Mouse (Mus musculus): ENCODE data around the gene Fermt1.

Fermt1 gene

DNA sequence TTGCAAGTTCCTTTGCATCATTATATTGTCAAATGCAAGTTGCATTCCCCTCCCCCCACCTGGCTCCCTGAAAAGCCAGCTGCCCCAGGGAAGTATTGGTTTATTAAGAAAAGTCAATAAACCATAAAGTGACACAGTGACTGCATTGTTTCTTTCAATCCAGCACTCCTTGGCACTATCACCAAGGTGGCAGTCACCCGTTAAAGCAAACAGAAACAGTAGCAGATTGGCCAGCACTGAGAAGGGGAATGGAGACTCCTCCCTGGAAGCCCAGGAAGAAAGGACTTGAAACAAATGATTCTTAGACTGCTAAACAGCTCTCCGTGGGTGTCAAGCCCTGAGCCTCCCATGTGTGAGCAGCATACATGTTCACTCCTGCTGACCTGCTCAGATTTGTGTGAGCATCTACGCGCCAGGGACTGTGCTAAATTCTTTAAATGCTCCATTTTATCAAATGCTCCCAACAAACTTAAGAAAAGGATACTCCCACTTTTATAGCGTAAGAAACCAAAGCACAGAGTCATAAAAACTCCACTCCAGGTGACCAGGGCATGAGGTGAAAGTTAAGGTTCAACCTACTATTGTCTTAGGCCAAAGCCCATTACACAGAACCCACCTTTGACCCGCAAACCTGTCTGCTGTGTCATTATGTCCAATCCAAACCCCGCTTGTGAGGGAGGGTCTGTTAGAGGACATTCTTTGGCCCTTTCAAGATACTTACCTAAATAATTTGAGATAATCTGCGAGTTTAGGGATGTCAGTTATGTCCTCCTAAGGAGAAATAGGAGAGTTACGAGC lies 23.4 kb downstream of the Fermt1 start:
- DNase-seq (ENCODE audit: extremely low spot score): no peak

DNA sequence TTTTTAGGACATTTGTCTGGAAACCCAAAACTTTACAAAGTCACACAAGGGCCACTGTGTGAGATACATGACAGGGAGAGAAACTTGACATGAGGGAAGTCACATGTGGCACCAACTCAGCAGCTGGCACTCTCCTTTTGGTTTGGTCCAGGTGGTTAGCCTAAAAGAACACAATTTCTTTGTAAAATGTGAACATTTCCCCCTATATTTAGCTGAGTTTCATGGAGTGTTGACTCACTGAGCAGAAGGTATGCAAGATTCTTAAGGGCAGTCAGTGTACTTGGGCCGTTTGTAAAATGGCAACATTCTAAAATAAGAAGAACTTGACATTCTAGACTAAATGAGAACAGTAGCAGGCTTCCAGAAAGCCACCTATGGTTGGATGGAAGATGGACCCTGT lies 30.9 kb downstream of the Fermt1 start:
- no peak for DNase-seq (ENCODE audit: extremely low spot score)

DNA sequence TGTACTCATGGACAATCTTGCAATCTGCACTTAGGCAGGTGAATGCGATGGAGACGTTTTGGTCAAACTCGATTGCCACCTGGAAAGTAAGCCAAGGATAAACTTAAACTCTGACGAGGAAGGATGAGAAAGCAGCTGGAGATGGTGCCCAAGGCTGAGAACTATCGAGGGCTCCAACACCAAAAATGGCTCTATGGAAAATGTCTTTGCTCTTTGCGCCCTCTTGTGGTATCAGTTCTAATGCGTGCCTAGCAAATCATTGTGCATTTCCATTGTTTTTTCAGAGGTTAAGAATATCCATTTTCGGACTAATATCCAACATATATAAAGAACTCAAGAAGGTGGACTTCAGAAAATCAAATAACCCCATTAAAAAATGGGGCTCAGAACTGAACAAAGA lies 38.9 kb downstream of the Fermt1 start:
- peak; percentile 42 for DNase-seq (ENCODE audit: extremely low spot score)

DNA sequence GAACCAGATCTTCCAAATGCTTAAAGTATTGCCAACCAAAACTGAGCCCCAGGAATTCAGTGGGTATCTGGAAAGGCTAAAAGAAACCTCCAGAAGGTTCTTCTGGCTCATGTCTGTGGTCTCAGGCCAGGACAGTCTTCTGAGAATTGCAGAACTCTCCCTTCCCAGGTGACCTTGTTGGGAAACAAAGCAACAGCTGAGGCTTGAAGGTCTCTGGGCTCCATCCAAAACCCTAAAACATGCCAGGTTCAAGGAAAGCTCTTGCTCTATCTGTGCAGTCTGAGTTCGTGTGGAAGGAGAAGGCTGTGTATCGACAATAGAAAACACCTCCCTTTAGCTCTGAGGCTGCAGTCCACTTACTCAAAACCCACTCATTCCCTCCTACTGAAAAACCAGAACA lies 40.7 kb downstream of the Fermt1 start:
- DNase-seq (ENCODE audit: extremely low spot score): no peak

DNA sequence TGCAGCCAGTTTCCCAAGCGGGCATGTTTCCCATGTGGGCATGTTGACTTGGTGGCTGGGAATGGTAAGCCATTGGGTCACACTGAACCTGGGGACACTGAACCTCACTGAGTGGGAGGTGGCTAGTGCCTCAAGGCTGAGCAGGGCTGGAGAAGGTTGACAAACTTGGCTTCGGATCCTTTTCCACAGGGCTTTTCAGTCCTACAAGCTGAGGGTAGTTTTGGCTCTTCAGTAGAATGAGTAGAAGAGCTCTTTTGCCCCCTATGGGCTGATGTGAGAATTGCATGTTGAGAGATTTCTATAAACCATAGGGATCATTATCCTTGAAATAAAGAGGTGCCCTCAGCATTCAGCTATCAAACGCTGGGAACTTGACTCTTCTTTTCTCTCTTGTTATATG lies 42.2 kb downstream of the Fermt1 start:
- DNase-seq (ENCODE audit: extremely low spot score): peak; percentile 63

DNA sequence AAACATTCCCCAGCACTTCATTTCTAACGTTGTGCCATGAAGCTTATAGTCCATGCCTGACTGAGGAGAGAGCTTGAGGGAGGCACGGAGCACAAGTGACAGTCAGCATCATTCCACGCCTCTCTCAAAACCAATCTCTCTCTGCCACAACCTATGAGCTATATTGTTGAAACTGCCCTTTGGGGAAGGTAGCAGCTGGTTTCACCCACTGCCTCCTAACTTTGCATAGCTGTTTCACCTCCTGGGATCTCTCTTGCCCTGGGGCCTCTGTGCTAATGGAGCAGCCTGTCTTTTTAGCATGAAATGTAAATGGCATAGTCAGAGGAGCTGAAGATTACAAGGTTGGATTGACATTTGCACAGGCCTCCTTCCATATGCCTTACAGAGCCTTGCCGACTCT lies 43.6 kb downstream of the Fermt1 start:
- no peak for DNase-seq (ENCODE audit: extremely low spot score)

DNA sequence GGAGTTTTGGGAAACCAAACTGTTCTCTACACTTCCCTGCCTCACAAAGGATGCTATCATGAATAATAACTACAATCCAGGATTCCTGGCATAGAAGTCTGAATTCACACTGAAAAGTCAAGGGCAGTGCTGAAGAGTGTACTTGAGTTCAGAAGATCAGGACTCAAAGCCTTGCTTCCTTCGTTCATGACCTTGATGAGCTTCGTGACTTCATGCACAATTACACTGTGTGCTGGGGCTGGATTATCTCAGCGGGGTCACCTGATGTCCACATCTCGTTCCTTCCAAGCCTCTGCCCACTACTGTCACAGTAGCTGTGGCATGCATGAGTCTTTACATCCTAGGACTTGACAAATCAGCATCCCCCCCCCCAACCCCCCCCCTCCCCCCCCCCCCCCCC lies 44.1 kb downstream of the Fermt1 start:
- DNase-seq (ENCODE audit: extremely low spot score): no peak

DNA sequence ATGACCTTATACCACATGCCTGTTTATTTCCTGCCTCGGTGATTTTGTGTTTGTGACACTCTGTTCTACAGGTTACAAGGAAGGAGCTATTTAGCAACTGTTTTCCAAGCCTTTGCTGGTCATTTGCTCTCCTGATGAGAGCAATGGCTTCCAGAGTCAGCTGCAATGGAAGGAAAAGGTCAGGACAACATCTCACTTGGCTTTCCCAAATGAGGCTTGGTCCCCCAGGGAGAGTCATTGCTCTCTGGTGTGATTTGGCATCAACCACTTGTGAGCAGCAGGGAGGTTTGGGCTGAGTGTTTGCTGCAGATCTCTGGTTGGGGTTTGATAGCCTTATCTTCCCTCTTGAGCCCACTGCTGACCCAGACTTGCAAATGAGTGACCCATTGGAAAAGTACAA lies 45.1 kb downstream of the Fermt1 start:
- DNase-seq (ENCODE audit: extremely low spot score): no peak

DNA sequence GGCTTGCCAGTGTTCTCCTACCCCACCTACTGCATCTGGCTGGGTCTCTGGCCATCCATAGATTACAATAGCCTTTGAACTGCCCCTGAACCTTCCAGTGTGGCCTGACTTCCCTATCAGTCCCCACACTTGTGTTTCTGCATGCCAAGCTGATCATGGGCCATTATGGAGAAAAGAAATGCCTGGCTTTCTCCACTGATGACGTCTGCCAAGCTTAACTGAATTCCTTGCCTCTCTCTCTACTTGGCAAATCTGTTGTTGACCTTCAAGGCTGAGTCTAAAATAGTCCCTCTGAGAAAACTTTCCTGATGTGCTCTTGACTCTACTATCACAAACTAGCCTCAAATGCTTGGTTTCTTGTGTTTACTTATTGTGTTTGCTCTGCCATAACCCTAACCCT lies 47.5 kb downstream of the Fermt1 start:
- no peak for DNase-seq (ENCODE audit: extremely low spot score)

DNA sequence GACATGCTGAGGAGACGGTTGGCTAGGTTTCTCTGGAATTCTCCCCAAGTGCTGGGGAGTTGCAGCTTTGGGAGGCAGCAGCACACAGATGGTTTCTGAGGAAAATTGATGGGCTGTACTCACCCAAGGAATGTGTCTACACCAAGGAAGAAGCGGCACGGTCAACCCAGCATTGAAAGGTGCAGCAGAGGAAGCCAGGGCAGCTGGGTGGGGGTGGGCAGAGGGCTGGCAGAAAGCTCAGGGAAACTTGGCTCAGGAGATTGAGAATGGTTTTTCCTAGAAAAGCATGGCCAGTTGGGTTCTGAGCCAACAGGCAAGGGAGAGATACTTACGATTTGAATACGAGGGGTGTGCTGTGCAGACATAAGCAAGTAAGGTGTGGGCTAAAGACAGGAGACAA lies 51.9 kb downstream of the Fermt1 start:
- DNase-seq (ENCODE audit: extremely low spot score): no peak

DNA sequence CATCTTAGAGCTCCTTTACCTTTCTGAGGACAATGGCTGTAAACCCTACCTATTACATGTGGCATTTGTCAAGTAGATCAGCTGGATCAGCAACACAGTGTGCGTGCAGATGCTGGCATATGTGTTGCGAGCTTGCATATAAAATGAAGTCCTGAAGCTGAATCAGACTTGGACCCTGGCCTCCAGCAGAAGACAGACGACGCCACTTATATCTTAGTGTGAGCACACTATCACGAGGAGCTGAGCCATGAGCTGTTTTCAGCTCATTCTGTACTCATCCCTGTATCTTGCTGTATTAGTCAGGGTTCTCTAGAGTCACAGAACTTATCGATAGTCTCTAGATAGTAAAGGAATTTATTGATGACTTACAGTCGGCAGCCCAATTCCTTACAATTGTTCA lies 60.4 kb downstream of the Fermt1 start:
- no peak for DNase-seq (ENCODE audit: extremely low spot score)

DNA sequence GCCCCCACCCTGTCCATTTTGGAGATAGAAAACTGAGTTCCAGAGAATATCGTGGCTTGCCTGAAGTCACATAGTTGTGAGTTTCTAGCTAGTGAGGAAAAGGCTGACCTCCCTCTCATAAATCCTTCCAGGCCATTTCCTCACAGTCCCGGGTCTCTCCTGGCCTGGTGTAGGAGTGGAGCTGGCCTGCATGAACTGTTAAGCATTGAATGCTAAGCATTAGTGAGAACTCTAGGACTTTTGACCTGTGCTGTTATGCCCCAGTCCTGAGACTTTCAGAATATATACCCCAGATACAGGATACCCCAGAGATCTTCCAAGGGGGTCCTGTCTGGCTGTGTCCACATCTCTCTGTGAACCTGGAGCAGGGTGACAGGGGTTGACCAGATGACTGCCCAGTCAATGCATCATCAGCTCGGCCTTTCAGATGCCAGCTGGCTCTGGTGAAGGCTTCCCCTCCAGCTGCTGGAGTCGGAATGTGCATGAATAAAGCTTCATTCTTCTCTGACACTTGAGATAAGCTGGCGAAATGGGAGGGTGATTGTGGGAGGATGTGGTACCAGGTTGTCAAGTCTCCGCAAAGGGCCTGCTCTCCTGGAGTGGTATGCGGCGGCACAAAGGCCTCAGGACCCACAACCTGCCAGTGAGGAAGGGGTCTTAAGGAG lies 61.3 kb downstream of the Fermt1 start:
- DNase-seq (ENCODE audit: extremely low spot score): no peak

DNA sequence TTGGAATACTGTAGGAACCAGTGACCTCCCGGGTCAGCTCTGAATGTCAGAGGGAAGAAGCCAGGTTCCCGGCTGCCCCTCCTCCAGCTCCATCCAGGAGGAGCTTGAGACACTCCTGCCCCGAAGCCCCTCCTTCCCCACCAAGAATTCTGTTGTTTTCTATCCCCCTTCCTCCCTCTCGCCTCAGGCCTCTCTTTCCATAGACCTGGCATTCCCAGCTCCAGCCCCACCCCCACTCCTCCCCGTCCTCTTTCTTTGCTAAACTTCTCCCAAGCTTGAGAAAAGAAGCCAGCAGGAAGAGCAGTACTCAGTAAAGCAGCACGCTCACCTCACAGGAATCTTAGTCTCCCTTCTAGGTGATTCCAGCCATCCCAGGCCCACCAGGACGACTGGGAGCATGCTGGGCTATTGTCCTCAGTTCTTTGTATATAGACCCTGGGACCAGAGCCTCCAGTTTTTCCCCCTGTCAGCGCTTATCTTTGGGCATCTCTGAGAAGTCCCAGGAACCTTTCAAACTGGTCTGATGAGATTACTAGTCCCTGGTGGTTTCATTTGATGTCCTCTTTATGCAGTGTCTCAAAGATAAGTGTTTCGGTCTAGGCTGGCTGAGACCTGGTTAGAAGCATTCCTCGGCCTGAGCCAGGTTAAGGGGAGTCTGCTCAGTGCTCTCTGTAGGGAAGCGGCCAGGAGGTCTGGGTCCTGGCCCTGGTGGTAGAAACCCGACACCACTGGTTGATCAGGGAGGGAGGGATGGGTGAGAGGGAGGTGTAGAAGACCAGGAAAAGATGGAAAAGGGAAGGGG lies 64.7 kb downstream of the Fermt1 start, which contains the start of gene Lrrn4:
TSS of gene Lrrn4 (minus strand) at position 48 of the 802 bp plus-strand sequence.
- peak; percentile 60 for DNase-seq (ENCODE audit: extremely low spot score)

DNA sequence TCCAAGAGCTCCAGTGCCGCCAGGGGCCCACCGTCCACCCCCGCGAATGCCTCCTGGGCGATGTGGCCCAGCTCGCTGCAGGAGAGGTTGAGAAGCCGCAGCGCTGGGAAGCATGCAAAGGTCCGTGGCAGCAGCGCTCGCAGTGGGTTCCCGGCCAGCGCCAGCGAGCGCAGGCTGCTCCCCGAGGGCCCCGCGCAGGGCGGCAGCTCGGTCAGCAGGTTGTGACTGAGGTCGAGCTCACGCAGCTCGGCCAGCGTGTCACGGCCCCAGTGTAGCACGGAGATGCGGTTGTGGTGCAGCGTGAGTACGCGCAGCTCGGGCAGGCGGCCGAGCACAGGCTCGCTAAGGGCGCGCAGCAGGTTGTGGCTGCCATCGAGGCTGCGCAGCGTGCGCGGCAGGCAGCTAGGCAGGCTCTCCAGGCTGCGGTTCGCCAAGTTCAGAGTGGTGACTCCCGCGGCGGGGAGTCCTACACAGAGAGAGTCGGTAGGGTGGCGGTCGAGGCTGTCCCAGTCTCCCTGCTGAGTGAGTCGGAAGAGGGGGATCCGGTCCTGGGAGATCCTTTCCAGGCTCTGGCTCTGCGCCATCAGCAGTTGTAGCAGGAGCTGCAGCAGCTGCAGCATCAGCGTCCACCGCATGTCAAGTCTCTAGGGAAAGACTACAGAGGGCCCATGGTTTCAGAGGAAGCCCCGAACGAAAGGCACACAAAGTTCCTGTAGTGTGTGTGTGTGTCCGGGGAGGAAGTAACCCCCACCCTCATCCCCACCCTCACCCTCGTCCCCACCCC lies 66.3 kb downstream of the Fermt1 start:
- peak; percentile 68 for DNase-seq (ENCODE audit: extremely low spot score)

DNA sequence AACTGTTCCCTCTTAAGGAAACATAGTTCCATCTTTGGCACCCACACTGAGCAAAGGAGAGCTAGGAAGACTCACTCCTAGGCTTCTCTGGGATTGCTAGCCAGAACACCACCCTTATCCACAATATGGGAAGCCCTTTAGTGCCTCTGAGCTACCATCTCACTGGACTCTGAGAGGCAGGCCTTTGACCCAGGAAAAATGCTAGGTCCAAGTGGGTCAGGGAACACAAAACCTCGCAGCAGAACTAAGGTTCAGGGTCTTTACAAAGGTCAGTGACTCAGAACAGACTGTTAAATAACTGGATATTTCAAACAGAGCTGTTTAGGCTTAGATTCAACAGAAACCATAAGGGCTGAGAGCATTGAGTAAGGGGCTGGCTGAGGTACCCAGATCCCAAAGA lies 68.7 kb downstream of the Fermt1 start:
- no peak for DNase-seq (ENCODE audit: extremely low spot score)

DNA sequence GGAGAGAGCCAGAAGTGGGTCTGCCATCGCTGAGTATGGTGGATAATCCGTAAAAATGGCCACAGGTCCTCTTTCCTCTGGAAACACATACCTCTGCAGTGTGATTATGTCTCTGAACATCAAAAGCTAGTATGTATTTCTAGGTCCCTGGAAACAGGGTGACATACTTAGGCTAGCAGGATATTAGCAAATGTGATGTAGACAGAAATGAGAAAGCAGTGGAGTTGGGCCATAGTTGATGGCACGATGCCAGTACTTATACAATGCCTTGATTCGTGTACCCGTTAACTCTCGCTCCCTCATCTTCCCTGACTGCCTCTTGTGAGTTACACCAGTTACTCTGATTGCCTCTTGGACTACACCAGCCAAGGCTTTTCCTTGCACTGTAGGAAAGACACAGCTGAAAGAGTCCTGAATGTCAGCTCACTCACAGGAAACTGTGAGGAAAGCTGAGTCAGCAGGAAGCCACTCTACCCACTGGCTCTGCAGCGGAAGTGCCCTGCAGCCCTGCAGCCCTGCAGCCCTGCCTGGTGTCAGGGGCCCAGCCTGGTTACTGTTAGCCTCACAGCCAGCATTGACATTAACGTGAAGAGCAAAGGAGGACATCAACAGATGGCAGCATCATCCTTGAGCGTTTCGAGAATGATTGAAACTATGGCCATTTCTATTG lies 71.9 kb downstream of the Fermt1 start:
- DNase-seq (ENCODE audit: extremely low spot score): no peak

DNA sequence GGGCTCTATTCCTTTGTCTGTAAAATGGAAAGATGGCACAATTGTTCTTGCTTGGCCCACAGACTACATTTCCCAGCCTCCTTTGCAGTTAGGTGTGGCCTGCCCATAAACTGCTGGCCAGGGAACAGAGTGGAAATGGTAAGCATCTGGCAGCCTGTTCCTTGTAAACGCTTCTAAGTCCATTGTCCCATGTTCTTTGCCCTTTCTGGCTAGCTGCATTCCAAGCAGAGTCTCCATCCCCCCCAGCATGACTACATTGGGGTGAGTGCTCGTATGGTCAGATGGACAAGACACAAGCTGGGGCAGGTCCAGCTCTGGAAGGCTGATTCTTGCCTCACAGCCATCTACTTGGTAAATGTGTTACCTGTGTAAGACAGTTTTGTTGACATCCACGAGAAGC lies 74.0 kb downstream of the Fermt1 start:
- DNase-seq (ENCODE audit: extremely low spot score): no peak

DNA sequence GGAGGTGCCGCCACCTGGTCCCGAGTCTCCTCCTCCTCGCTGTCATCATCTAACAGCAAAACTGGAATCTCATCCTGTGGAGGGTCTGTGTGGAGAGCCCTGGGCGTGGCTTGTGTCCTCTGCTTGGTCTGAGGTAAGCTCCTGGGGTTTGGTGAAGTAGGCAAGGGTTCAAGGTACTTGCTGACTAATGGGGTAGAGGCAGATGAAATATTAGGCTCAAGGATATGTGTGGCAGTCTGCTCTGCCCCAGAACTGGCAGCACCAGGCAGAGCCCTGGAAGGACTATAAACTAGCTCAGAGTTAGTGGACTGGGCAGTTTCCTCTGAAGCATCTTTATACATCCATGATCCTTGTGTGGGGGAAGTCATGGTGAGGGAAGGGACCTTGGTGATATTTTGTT lies 75.4 kb downstream of the Fermt1 start:
- no peak for DNase-seq (ENCODE audit: extremely low spot score)

DNA sequence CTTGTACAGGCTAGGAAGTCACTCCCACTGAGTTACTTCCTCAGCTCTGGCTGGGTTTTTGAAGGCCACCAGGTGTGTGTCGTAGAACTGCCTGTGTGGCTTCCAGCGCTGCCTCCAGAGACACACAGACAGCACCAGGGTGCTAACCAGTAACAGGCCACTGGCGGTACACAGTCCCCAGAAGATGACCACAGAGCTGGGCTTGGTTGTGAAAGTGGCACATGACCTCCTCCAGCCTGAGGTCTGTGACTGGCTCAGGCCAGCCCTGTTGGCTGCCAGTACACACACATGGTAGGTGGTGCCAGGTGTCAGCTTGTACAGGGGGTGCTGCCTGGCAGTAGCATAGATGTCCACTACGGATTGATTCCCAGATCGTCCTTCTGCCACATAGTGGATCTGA lies 76.0 kb downstream of the Fermt1 start:
- no peak for DNase-seq (ENCODE audit: extremely low spot score)

DNA sequence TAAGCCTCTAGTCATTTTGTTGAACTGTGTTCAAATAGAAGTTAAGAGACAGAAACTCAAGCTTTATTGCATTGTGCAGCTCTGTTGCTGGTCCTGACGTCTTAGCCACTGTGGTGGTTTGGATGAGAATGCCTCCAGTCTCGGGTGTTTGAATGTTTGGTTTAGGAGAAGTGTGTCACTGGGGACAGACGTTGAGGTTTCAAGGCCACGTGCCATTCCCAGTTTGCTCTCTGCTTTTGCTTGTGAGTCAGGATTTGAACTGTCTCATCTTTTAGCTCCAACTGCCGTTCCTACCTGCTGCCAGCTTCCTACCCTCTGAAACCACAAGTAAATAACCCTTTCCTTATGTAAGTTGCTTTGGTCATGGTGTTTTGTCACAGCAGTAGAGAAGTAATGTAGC lies 78.2 kb downstream of the Fermt1 start:
- DNase-seq (ENCODE audit: extremely low spot score): no peak

DNA sequence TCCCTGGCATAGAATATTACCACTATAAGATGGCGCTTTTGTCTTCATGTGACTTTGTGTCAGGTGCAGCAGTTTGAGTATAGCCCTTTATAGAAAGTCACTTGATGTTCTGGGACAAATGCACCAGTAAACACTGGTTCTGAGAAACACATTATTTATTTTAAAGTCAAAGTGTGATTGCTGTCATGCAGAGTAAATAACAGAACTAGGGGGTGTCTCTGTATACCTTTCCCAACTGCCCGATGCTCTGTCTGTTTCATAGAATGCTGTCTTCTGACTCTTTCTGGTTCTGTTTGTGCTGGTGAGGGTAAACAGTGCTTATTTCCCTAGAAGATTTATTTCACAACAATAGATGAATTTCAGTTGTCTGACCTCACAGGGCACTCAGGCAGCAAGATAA lies 82.4 kb downstream of the Fermt1 start:
- no peak for DNase-seq (ENCODE audit: extremely low spot score)
